Mouse (Mus musculus): ENCODE data around the gene Nccrp1. TPM values are rescaled to one million over a fixed set of nuclear protein-coding genes. Genes with fewer than 3 reads are reported as not detected.

The Nccrp1 gene
- total and polyA plus RNA-seq, 2 experiments from 2014 or later = not detected

GRCm38 (mm10) chr7:28586663-28587411 lies 39.8 kb upstream of the Nccrp1 start:
- no peaks in the 10 kb centered on the region for H3K27me3 ChIP-seq (ENCODE audit: control insufficient read depth, insufficient read depth, low read length)
- H3K9ac ChIP-seq (replicated peaks; ENCODE audit: low read depth, low read length) = no peak overlapping the region
- DNase-seq (ENCODE audit: low spot score) (no peak), ATAC-seq (ENCODE audit: insufficient read depth, low read depth) (0 out of 2 replicates have a peak, but pooled peaks have one; percentile 34)
- H3K4me1 ChIP-seq (ENCODE audit: control insufficient read depth, insufficient read depth) = peaks cover 32% of the 10 kb centered on the region
- TF ChIP-seq CTCF (IDR thresholded peaks at IDR 0.05; ENCODE audit: low read depth) = no peak
- TF ChIP-seq EP300 (IDR thresholded peaks at IDR 0.05; ENCODE audit: low read depth) = no peak
- no peaks in the 10 kb centered on the region for H3K36me3 ChIP-seq (replicated peaks; ENCODE audit: control insufficient read depth, insufficient read depth, low read length)
- H3K27ac ChIP-seq (ENCODE audit: low read depth) = peak overlapping the region; percentile 36; the same call in 1 of the 2 replicates
- 0 out of 2 replicates have a peak overlapping the region, but pooled peaks have one; percentile 13 for H3K4me2 ChIP-seq (ENCODE audit: low read depth, low read length)
- no peak overlapping the region for H3K4me3 ChIP-seq (ENCODE audit: low read depth, low read length)
- H3K9me3 ChIP-seq (replicated peaks; ENCODE audit: control insufficient read depth, low read length) = no peaks in the 10 kb centered on the region
- 34% methylated on average over 6 of the region's 6 CpGs for WGBS

DNA sequence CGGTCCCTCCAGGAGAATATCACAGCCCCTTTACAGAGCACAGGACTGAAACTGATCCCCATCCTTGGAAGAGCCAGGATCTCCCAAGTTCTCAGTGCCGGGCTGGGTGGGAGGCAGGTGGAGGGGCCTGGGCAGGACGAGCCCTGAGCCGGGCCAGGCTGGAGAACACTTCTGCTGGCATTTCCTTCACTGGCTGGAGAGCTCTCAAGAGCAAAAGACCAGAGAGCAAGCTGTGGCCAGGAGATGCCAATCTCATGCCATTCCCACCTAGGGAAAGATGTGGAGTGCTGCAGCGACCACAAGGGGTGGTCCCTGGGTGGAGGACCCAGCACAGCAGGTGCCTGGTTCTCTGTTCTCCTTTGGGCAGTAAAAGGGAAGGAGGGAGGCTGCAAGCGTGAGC lies 37.9 kb upstream of the Nccrp1 start:
- 61% methylated on average over 6 of the region's 6 CpGs for WGBS
- ATAC-seq (ENCODE audit: insufficient read depth, low read depth) (no peak), DNase-seq (ENCODE audit: low spot score) (no peak)
- no peak overlapping the region for H3K27ac ChIP-seq (ENCODE audit: low read depth)
- H3K4me3 ChIP-seq (ENCODE audit: low read depth, low read length) = no peak overlapping the region
- H3K9me3 ChIP-seq (replicated peaks; ENCODE audit: control insufficient read depth, low read length) = no peaks in the 10 kb centered on the region
- no peak overlapping the region for H3K4me2 ChIP-seq (ENCODE audit: low read depth, low read length)
- H3K27me3 ChIP-seq (ENCODE audit: control insufficient read depth, insufficient read depth, low read length) = no peaks in the 10 kb centered on the region
- TF ChIP-seq EP300 (IDR thresholded peaks at IDR 0.05; ENCODE audit: low read depth) = no peak
- TF ChIP-seq CTCF (IDR thresholded peaks at IDR 0.05; ENCODE audit: low read depth) = no peak
- H3K4me1 ChIP-seq (ENCODE audit: control insufficient read depth, insufficient read depth) = peaks cover 30% of the 10 kb centered on the region
- no peaks in the 10 kb centered on the region for H3K36me3 ChIP-seq (replicated peaks; ENCODE audit: control insufficient read depth, insufficient read depth, low read length)
- H3K9ac ChIP-seq (replicated peaks; ENCODE audit: low read depth, low read length) = no peak overlapping the region

DNA sequence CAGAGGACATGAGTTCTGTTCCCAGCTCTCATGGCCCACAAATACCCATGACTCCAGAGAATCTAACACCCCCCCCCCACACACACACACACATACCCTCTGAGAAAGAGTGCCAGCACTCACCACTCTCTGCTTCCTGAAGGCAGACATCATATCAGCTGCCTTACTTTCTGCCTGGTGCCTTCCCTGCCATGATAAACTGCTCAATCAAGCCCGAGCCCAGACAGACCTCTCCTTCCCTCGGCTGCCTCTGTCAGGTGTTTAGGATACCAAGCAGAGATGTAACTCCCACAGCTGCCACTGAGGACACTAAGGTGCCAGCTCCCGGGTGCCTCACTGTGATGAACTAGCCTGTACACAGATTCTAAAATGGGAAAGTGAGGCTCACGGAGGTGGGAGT lies 37.4 kb upstream of the Nccrp1 start:
- TF ChIP-seq CTCF (IDR thresholded peaks at IDR 0.05; ENCODE audit: low read depth) = no peak
- no peak for TF ChIP-seq EP300 (IDR thresholded peaks at IDR 0.05; ENCODE audit: low read depth)
- no peak overlapping the region for H3K4me2 ChIP-seq (ENCODE audit: low read depth, low read length)
- ATAC-seq (ENCODE audit: insufficient read depth, low read depth) (no peak), DNase-seq (ENCODE audit: low spot score) (no peak)
- no peak overlapping the region for H3K4me3 ChIP-seq (ENCODE audit: low read depth, low read length)
- no peaks in the 10 kb centered on the region for H3K36me3 ChIP-seq (replicated peaks; ENCODE audit: control insufficient read depth, insufficient read depth, low read length)
- H3K9ac ChIP-seq (replicated peaks; ENCODE audit: low read depth, low read length) = no peak overlapping the region
- WGBS = 27% methylated on average over 4 of the region's 4 CpGs
- H3K4me1 ChIP-seq (ENCODE audit: control insufficient read depth, insufficient read depth) = peaks cover 30% of the 10 kb centered on the region
- no peaks in the 10 kb centered on the region for H3K9me3 ChIP-seq (replicated peaks; ENCODE audit: control insufficient read depth, low read length)
- no peaks in the 10 kb centered on the region for H3K27me3 ChIP-seq (ENCODE audit: control insufficient read depth, insufficient read depth, low read length)
- H3K27ac ChIP-seq (ENCODE audit: low read depth) = no peak overlapping the region

DNA sequence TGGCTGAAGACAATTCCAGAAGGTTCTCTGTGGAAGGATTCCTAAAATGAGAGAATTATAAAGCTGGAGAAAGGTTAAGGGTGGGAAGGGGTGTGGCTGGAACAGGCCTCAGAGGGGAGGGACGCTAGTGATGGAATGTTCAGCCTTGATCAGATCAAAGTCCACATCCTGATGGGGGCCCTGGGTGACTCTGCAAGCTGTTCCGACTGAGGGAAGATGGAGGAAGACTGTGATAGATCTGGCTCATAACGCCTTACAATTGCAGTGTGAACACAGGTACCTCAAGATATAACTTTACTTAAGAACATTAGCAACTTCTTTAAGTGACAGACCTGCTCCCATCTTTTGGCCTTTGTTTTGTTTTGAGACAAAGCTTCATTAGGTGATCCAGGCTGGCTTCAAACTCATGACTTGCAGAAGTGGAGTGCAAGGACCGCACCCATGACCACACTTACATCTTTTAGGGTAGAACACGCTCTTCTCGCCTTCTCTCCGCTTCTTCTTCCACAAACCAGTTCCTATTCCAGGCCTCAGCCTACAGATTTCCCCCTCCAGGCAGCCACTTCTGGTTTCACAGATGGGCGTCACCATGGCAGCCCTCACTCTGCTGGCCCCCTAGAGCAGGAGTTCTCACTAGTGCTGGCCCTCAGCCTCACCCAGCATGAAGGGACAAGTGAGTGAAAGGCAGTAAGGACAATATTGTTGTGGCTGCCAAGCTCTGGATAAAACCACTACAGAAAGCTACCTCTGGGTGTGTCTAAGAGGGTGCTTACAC lies 36.7 kb upstream of the Nccrp1 start:
- no peak for TF ChIP-seq EP300 (IDR thresholded peaks at IDR 0.05; ENCODE audit: low read depth)
- no peak for TF ChIP-seq CTCF (IDR thresholded peaks at IDR 0.05; ENCODE audit: low read depth)
- DNase-seq (ENCODE audit: low spot score) (no peak), ATAC-seq (ENCODE audit: insufficient read depth, low read depth) (no peak)
- Histone ChIP-seq H3K4me3 (ENCODE audit: low read depth, low read length) (no peak overlapping the region), H3K27me3 (ENCODE audit: control insufficient read depth, insufficient read depth, low read length) (no peaks in the 10 kb centered on the region), H3K9me3 (replicated peaks; ENCODE audit: control insufficient read depth, low read length) (no peaks in the 10 kb centered on the region), H3K9ac (replicated peaks; ENCODE audit: low read depth, low read length) (no peak overlapping the region), H3K4me2 (ENCODE audit: low read depth, low read length) (no peak overlapping the region), H3K27ac (ENCODE audit: low read depth) (no peak overlapping the region), H3K4me1 (ENCODE audit: control insufficient read depth, insufficient read depth) (peaks cover 33% of the 10 kb centered on the region), H3K36me3 (replicated peaks; ENCODE audit: control insufficient read depth, insufficient read depth, low read length) (no peaks in the 10 kb centered on the region)
- WGBS = 77% methylated on average over 8 of the region's 8 CpGs

DNA sequence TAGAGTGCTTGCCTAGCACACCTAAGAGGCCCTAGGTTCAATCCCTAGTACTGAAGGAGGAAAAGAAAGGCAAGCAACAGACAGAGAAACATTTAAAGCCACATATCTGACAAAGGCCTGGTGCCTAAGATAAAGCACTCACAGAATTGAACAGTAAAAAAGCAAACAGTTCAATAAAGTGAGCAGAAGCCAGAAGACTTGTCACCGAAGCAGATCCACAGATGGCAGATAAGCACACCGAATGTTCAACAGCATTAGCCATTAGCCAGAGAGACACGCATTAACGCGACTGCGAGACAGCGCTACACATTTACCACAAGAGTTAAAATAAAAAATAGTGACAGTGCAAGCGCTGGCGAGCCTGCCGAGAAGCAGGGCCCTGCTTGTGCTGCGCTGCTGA lies 35.8 kb upstream of the Nccrp1 start:
- no peak overlapping the region for H3K4me2 ChIP-seq (ENCODE audit: low read depth, low read length)
- H3K9me3 ChIP-seq (replicated peaks; ENCODE audit: control insufficient read depth, low read length) = no peaks in the 10 kb centered on the region
- peaks cover 35% of the 10 kb centered on the region for H3K4me1 ChIP-seq (ENCODE audit: control insufficient read depth, insufficient read depth)
- no peaks in the 10 kb centered on the region for H3K27me3 ChIP-seq (ENCODE audit: control insufficient read depth, insufficient read depth, low read length)
- WGBS = 83% methylated on average over 11 of the region's 11 CpGs
- DNase-seq (ENCODE audit: low spot score) = no peak
- no peaks in the 10 kb centered on the region for H3K36me3 ChIP-seq (replicated peaks; ENCODE audit: control insufficient read depth, insufficient read depth, low read length)
- no peak for TF ChIP-seq CTCF (IDR thresholded peaks at IDR 0.05; ENCODE audit: low read depth)
- no peak for TF ChIP-seq EP300 (IDR thresholded peaks at IDR 0.05; ENCODE audit: low read depth)
- no peak overlapping the region for H3K9ac ChIP-seq (replicated peaks; ENCODE audit: low read depth, low read length)
- H3K4me3 ChIP-seq (ENCODE audit: low read depth, low read length) = no peak overlapping the region
- H3K27ac ChIP-seq (ENCODE audit: low read depth) = no peak overlapping the region
- no peak for ATAC-seq (ENCODE audit: insufficient read depth, low read depth)

All from heart, postnatal 0 days (tissue).